Mouse (Mus musculus) E14TG2a.4 (cell line): ENCODE measurements around the gene Zfp385b.

Experiments
- CTCF ChIP-seq: conservative IDR thresholded peaks from 2 replicates; pipeline ENCODE4 v1.5.1; 2014; ENCODE audit warnings: low read length
- NANOG ChIP-seq: IDR thresholded peaks from 2 replicates; pipeline ENCODE4 v1.6.1; 2014; ENCODE audit warnings: borderline replicate concordance, low read length, mixed read lengths

GRCm38 (mm10) chr2:77448951-77449480 is 370.4 kb downstream of the Zfp385b start:
- TF ChIP-seq NANOG (no peak), CTCF (no peak)
